Mouse (Mus musculus) lung, adult 2 months (tissue): ENCODE measurements around the gene Bcap29. TPM values are rescaled to one million over a fixed set of nuclear protein-coding genes. Genes with fewer than 3 reads are reported as not detected.
"Not testable (repeated sequence)": the region's sequence is repeated elsewhere in the genome, so short reads cannot be mapped to it uniquely, and the experiment has no call there.

ENCODE experiments used
- DNase-seq: peaks from one replicate; pipeline ENCODE4 v3.0.0; 2022
- H3K4me1 ChIP-seq: fragments of 200-500 bp; 2 replicates; pipeline ENCODE4 v1.6.1; 2011; ENCODE audit warnings: low read length; ENCODE audit not compliant: control insufficient read depth, insufficient read depth
- H3K4me3 ChIP-seq: fragments of 200-500 bp; replicated peaks from 2 replicates; pipeline ENCODE3; 2011; ENCODE audit warnings: low read depth, mild to moderate bottlenecking, control low read depth, low read length; ENCODE audit errors: extremely low read depth
- CTCF ChIP-seq: fragments of 200-500 bp; IDR thresholded peaks from 2 replicates; pipeline ENCODE4 v1.5.1; 2011; ENCODE audit warnings: mild to moderate bottlenecking, low read length, control low read depth; ENCODE audit not compliant: insufficient read depth
- POLR2A ChIP-seq: fragments of 200-500 bp; IDR thresholded peaks from 2 replicates; pipeline ENCODE4 v1.6.1; 2011; ENCODE audit warnings: low read depth, mild to moderate bottlenecking, control low read depth, low read length, borderline replicate concordance; ENCODE audit errors: extremely low read depth
- WGBS: fragments of 180-500 bp; shearing (Covaris S2); methylation state at CpG from one replicate; pipeline ENCODE4 v1.1.7; 2018; 5-methylcytosine and 5-hydroxymethylcytosine counted together
- polyA plus RNA-seq: library from polyadenylated mRNA; depleted of rRNA; stranded (reverse); fragments of >200 nt; gene quantifications from 2 replicates; pipeline ENCODE4 v1.2.3, GENCODE M21; 2012; rRNA removed

Gene Bcap29
- polyA plus RNA-seq: 1.8 and 4.3 TPM in 2 replicates

- Histone ChIP-seq H3K4me1 (no peaks in the 10 kb centered on the region; the same call in 1 of the 2 replicates), H3K4me3 (peak within 1 kb of the TSS; percentile 86)
- TF ChIP-seq CTCF (no peak), POLR2A (0 out of 2 replicates have a peak, but pooled peaks have one; percentile 39)
- DNase-seq: peak; percentile 67
- WGBS: 2% methylated on average over 73 of the region's 73 CpGs
Observed at GRCm38 (mm10) chr12:31634343-31635239, at the start of gene Bcap29. Gene Bcap29, minus strand, starts transcription at chr12:31634658.

GRCm38 (mm10) chr12:31667187-31667586 lies 32.7 kb upstream of the Bcap29 start:
- DNase-seq: no peak
- TF ChIP-seq POLR2A (no peak), CTCF (no peak)
- Histone ChIP-seq H3K4me1 (no peaks in the 10 kb centered on the region), H3K4me3 (no peak overlapping the region)
- whole genome bisulfite sequencing: 72% methylated on average over 3 of the region's 3 CpGs

GRCm38 (mm10) chr12:31665999-31666398 lies 31.5 kb upstream of the Bcap29 start:
- DNase-seq: no peak
- TF ChIP-seq POLR2A: no peak
- TF ChIP-seq CTCF: no peak
- no peaks in the 10 kb centered on the region for H3K4me1 ChIP-seq
- 66% methylated on average over 6 of the region's 6 CpGs for WGBS
- no peak overlapping the region for H3K4me3 ChIP-seq

- no peak for DNase-seq
- H3K4me1 ChIP-seq: peaks cover 2% of the 10 kb centered on the region
- H3K4me3 ChIP-seq: no peak overlapping the region
- 93% methylated on average over 2 of the region's 2 CpGs for WGBS
- TF ChIP-seq CTCF (no peak), POLR2A (no peak)
Observed at GRCm38 (mm10) chr12:31656841-31657240, 22.4 kb upstream of the Bcap29 start.

GRCm38 (mm10) chr12:31654965-31655477 lies 20.6 kb upstream of the Bcap29 start:
- TF ChIP-seq POLR2A (no peak), CTCF (0 out of 2 replicates have a peak, but pooled peaks have one; percentile 19)
- H3K4me3 ChIP-seq: peak overlapping the region; percentile 87
- WGBS: under 1% methylated on average over 29 of the region's 29 CpGs
- DNase-seq: no peak
- peaks cover 2% of the 10 kb centered on the region for H3K4me1 ChIP-seq

GRCm38 (mm10) chr12:31654197-31654964 lies 19.9 kb upstream of the Bcap29 start, which contains the start of the genes Dus4l and Cog5:
Gene Dus4l, minus strand, starts transcription at chr12:31654826.
Gene Cog5, plus strand, starts transcription at chr12:31654869.
- TF ChIP-seq CTCF: no peak
- TF ChIP-seq POLR2A: peak; percentile 82; the same call in 1 of the 2 replicates
- WGBS: under 1% methylated on average over 47 of the region's 47 CpGs
- H3K4me1 ChIP-seq: peaks cover 2% of the 10 kb centered on the region
- H3K4me3 ChIP-seq: peak within 1 kb of the TSS; percentile 87
- peak; percentile 100 for DNase-seq

GRCm38 (mm10) chr12:31653611-31654010 lies 19.2 kb upstream of the Bcap29 start:
- TF ChIP-seq POLR2A (no peak), CTCF (no peak)
- 76% methylated on average over 5 of the region's 5 CpGs for WGBS
- H3K4me1 ChIP-seq: peaks cover 2% of the 10 kb centered on the region
- H3K4me3 ChIP-seq: no peak overlapping the region
- no peak for DNase-seq

- DNase-seq: no peak
- 95% methylated on average over 3 of the region's 3 CpGs for WGBS
- Histone ChIP-seq H3K4me1 (no peaks in the 10 kb centered on the region; the same call in 1 of the 2 replicates), H3K4me3 (no peak overlapping the region)
- TF ChIP-seq POLR2A (no peak), CTCF (no peak)
Observed at GRCm38 (mm10) chr12:31635240-31635607, 766 bp upstream of the Bcap29 start.

- TF ChIP-seq CTCF (no peak), POLR2A (no peak)
- Histone ChIP-seq H3K4me3 (peak overlapping the region; percentile 86), H3K4me1 (no peaks in the 10 kb centered on the region; the same call in 1 of the 2 replicates)
- WGBS: 6% methylated on average over 13 of the region's 13 CpGs
- no peak for DNase-seq
Observed at GRCm38 (mm10) chr12:31633970-31634342, 502 bp downstream of the Bcap29 start.

GRCm38 (mm10) chr12:31628396-31628795 lies 6.1 kb downstream of the Bcap29 start:
- WGBS: 92% methylated on average over 9 of the region's 9 CpGs
- not testable (repeated sequence) for H3K4me3 ChIP-seq, DNase-seq, H3K4me1 ChIP-seq
